Mouse (Mus musculus) megakaryocyte, embryonic 14.5 days (primary cell): ENCODE data around the gene Ptpn6.

Experiments
- FLI1 ChIP-seq: IDR thresholded peaks from 2 replicates; pipeline ENCODE4 v1.6.1; 2012; ENCODE audit warnings: low read length, inconsistent platforms, mixed read lengths
- GATA1 ChIP-seq: IDR thresholded peaks from 3 replicates; pipeline ENCODE4 v1.6.1; 2012; ENCODE audit warnings: mixed read lengths, low read length, inconsistent platforms, borderline replicate concordance

- TF ChIP-seq GATA1 (no peak), FLI1 (no peak)
These were observed 59.0 kb downstream of the Ptpn6 start for GRCm38 (mm10) chr6:124679486-124679885.
